Mouse (Mus musculus): ENCODE results near the gene Plcd1.
A peak's percentile ranks its signal among the peaks of the same experiment; 100 is the strongest.

Gene Plcd1

GRCm38 (mm10) chr9:119093419-119094295, at the start of gene Plcd1:
TSS of gene Plcd1 (minus strand) at chr9:119093502.
- DNase-seq, result peak; percentile 40

- no peak for DNase-seq
Observed at GRCm38 (mm10) chr9:119142066-119142465, 48.8 kb upstream of the Plcd1 start.

GRCm38 (mm10) chr9:119138836-119139235, 45.5 kb upstream of the Plcd1 start:
- no peak for DNase-seq

- DNase-seq, result no peak
Observed at GRCm38 (mm10) chr9:119130692-119131091, 37.4 kb upstream of the Plcd1 start.

- no peak for DNase-seq
Observed at GRCm38 (mm10) chr9:119128436-119129181, 35.3 kb upstream of the Plcd1 start.

- DNase-seq, result no peak
Observed at GRCm38 (mm10) chr9:119122596-119123369, 29.5 kb upstream of the Plcd1 start.

- DNase-seq, result no peak
Observed at GRCm38 (mm10) chr9:119120168-119120560, 26.9 kb upstream of the Plcd1 start.

GRCm38 (mm10) chr9:119119409-119120167, 26.3 kb upstream of the Plcd1 start:
- DNase-seq, result no peak

- DNase-seq, result no peak
Observed at GRCm38 (mm10) chr9:119114911-119115310, 21.6 kb upstream of the Plcd1 start.

GRCm38 (mm10) chr9:119110640-119111039, 17.3 kb upstream of the Plcd1 start:
- peak; percentile 18 for DNase-seq

- no peak for DNase-seq
Observed at GRCm38 (mm10) chr9:119109685-119110353, 16.5 kb upstream of the Plcd1 start.

- DNase-seq, result peak; percentile 51
Observed at GRCm38 (mm10) chr9:119107566-119107965, 14.3 kb upstream of the Plcd1 start.

- DNase-seq, result no peak
Observed at GRCm38 (mm10) chr9:119102783-119103113, 9.4 kb upstream of the Plcd1 start.

GRCm38 (mm10) chr9:119101992-119102782, 8.9 kb upstream of the Plcd1 start, which contains the start of gene Dlec1:
TSS of gene Dlec1 (plus strand) at chr9:119102478.
- peak; percentile 78 for DNase-seq

GRCm38 (mm10) chr9:119100177-119100898, 7.0 kb upstream of the Plcd1 start:
- DNase-seq, result peak; percentile 71

GRCm38 (mm10) chr9:119094462-119095109, 1.3 kb upstream of the Plcd1 start:
- DNase-seq, result no peak

- peak; percentile 53 for DNase-seq
Observed at GRCm38 (mm10) chr9:119092473-119093418, 556 bp downstream of the Plcd1 start.

GRCm38 (mm10) chr9:119091581-119092310, 1.6 kb downstream of the Plcd1 start:
- no peak for DNase-seq

All from thymus, postnatal 4 days (tissue).